Mouse (Mus musculus) activated CD4-positive, CD25-positive, alpha-beta regulatory T cell, adult 4 months (primary cell): Measurements from ENCODE around the gene Asgr2. TPM values are rescaled to one million over a fixed set of nuclear protein-coding genes. Genes with fewer than 3 reads are reported as not detected.
"Not testable (repeated sequence)": the region's sequence is repeated elsewhere in the genome, so short reads cannot be mapped to it uniquely, and the experiment has no call there.

Experiments used
- ATAC-seq: one replicate; pipeline ENCODE4 v1.8.0; 2017
- polyA plus RNA-seq, 2 experiments: library from polyadenylated mRNA; unstranded; fragments of 100-300 nt; shearing (Covaris generic); gene quantifications; one replicate each; pipeline ENCODE4 v1.2.1; 2017

The Asgr2 gene
- polyA plus RNA-seq, 2 experiments from 2014 or later: not detected

- no peak for ATAC-seq
Observed at GRCm38 (mm10) chr11:70097396-70097795, 5.0 kb downstream of the Asgr2 start.

- no peak for ATAC-seq
Observed at GRCm38 (mm10) chr11:70099102-70099501, 6.7 kb downstream of the Asgr2 start.

GRCm38 (mm10) chr11:70099809-70100208 is 7.4 kb downstream of the Asgr2 start:
- ATAC-seq: no peak

GRCm38 (mm10) chr11:70103701-70104315 is 11.4 kb downstream of the Asgr2 start:
- no peak for ATAC-seq

- ATAC-seq: no peak
Observed at GRCm38 (mm10) chr11:70107085-70107484, 14.6 kb downstream of the Asgr2 start.

- ATAC-seq: no peak
Observed at GRCm38 (mm10) chr11:70110146-70110545, 17.7 kb downstream of the Asgr2 start.

GRCm38 (mm10) chr11:70114562-70114961 is 22.1 kb downstream of the Asgr2 start:
- ATAC-seq: no peak

GRCm38 (mm10) chr11:70115901-70116300 is 23.5 kb downstream of the Asgr2 start:
- ATAC-seq: no peak

GRCm38 (mm10) chr11:70129926-70130379 is 37.5 kb downstream of the Asgr2 start, which contains the start of gene Mgl2:
Gene Mgl2 (plus strand): TSS chr11:70130329.
- no peak for ATAC-seq

- ATAC-seq: not testable (repeated sequence)
Observed at GRCm38 (mm10) chr11:70135001-70135400, 42.6 kb downstream of the Asgr2 start.

- not testable (repeated sequence) for ATAC-seq
Observed at GRCm38 (mm10) chr11:70135925-70136324, 43.5 kb downstream of the Asgr2 start.

- ATAC-seq: no peak
Observed at GRCm38 (mm10) chr11:70139171-70139570, 46.7 kb downstream of the Asgr2 start.

- no peak for ATAC-seq
Observed at GRCm38 (mm10) chr11:70151072-70151471, 58.6 kb downstream of the Asgr2 start.

Other genes starting within 250 kb of the Asgr2 start
- 10 to 100 TPM; 15.4 to 17.5 TPM for gene Plscr3, start 246.3 kb upstream of the Asgr2 start, polyA plus RNA-seq
- not detected for gene Tnk1, start 233.9 kb upstream of the Asgr2 start, polyA plus RNA-seq
- not detected for gene Tmem95, start 214.6 kb upstream of the Asgr2 start, polyA plus RNA-seq
- gene Kctd11, start 211.2 kb upstream of the Asgr2 start, polyA plus RNA-seq: under 1 TPM in 1 of 2 experiments, not detected in 1; 0.56 TPM
- gene Acap1, start 197.1 kb upstream of the Asgr2 start, polyA plus RNA-seq: 100 to 1,000 TPM; 213 to 273 TPM
- 1 to 10 TPM; 1.1 to 1.2 TPM for gene 2810408A11Rik, start 191.7 kb upstream of the Asgr2 start, polyA plus RNA-seq
- gene Neurl4, start 191.6 kb upstream of the Asgr2 start, polyA plus RNA-seq: 1 to 10 TPM; 7.9 to 8.0 TPM
- 100 to 1,000 TPM in 1 of 2 experiments, 10 to 100 TPM in 1; 90.7 to 106 TPM for gene Gps2, start 178.8 kb upstream of the Asgr2 start, polyA plus RNA-seq
- 1,000 to 10,000 TPM; 1,092 to 1,351 TPM for gene Eif5a, start 170.7 kb upstream of the Asgr2 start, polyA plus RNA-seq
- not detected for gene Ybx2, start 156.8 kb upstream of the Asgr2 start, polyA plus RNA-seq
- gene Slc2a4, start 144.5 kb upstream of the Asgr2 start, polyA plus RNA-seq: not detected
- not detected for gene Cldn7, start 127.9 kb upstream of the Asgr2 start, polyA plus RNA-seq
- 10 to 100 TPM; 21.4 to 24.8 TPM for gene Ctdnep1, start 111.5 kb upstream of the Asgr2 start, polyA plus RNA-seq
- 10 to 100 TPM; 62.1 to 69.7 TPM for gene Elp5, start 110.1 kb upstream of the Asgr2 start, polyA plus RNA-seq
- gene Gabarap, start 101.5 kb upstream of the Asgr2 start, polyA plus RNA-seq: 100 to 1,000 TPM; 343 to 373 TPM
- gene Phf23, start 96.9 kb upstream of the Asgr2 start, polyA plus RNA-seq: 10 to 100 TPM; 32.1 to 44.9 TPM
- gene Dvl2, start 92.0 kb upstream of the Asgr2 start, polyA plus RNA-seq: 1 to 10 TPM; 2.7 to 3.9 TPM
- 100 to 1,000 TPM; 107 to 139 TPM for gene Acadvl, start 77.2 kb upstream of the Asgr2 start, polyA plus RNA-seq
- 10 to 100 TPM in 1 of 2 experiments, 1 to 10 TPM in 1; 9.7 to 11.6 TPM for gene Dlg4, start 75.7 kb upstream of the Asgr2 start, polyA plus RNA-seq
- not detected for gene Asgr1, start 38.6 kb upstream of the Asgr2 start, polyA plus RNA-seq
- gene Mgl2, start 37.7 kb downstream of the Asgr2 start, polyA plus RNA-seq: under 1 TPM in 1 of 2 experiments, not detected in 1; 0.21 TPM
- gene Clec10a, start 63.6 kb downstream of the Asgr2 start, polyA plus RNA-seq: not detected
- not detected for gene Slc16a11, start 120.1 kb downstream of the Asgr2 start, polyA plus RNA-seq
- 1 to 10 TPM; 2.6 to 4.1 TPM for gene Slc16a13, start 128.4 kb downstream of the Asgr2 start, polyA plus RNA-seq
- under 1 TPM; 0.23 to 0.36 TPM for gene Bcl6b, start 137.2 kb downstream of the Asgr2 start, polyA plus RNA-seq
- 100 to 1,000 TPM; 124 to 159 TPM for gene 0610010K14Rik, start 145.3 kb downstream of the Asgr2 start, polyA plus RNA-seq
- 1 to 10 TPM; 5.2 to 7.6 TPM for gene Gm21988, start 147.2 kb downstream of the Asgr2 start, polyA plus RNA-seq
- 100 to 1,000 TPM; 228 to 245 TPM for gene Rnasek, start 147.2 kb downstream of the Asgr2 start, polyA plus RNA-seq
- not detected for gene Alox12, start 162.7 kb downstream of the Asgr2 start, polyA plus RNA-seq
- not detected for gene Alox12e, start 230.0 kb downstream of the Asgr2 start, polyA plus RNA-seq